Mouse (Mus musculus) heart, adult 2 months (tissue): ENCODE data around the gene Cd81. TPM values are rescaled to one million over a fixed set of nuclear protein-coding genes. Genes with fewer than 3 reads are reported as not detected.

ENCODE experiments used
- DNase-seq, 2 experiments: peaks; one replicate each; pipeline ENCODE4 v3.0.0; 2021
- H3K27ac ChIP-seq: fragments of 200-600 bp; 2 replicates; pipeline ENCODE4 v1.8.1; 2022
- H3K27me3 ChIP-seq: fragments of 200-500 bp; 2 replicates; pipeline ENCODE4 v1.6.1; 2012; ENCODE audit warnings: mild to moderate bottlenecking, low read length, inconsistent platforms, mixed read lengths; ENCODE audit not compliant: control insufficient read depth, insufficient read depth
- H3K36me3 ChIP-seq: fragments of 200-500 bp; 2 replicates; pipeline ENCODE4 v1.6.1; 2012; ENCODE audit warnings: low read length, inconsistent platforms; ENCODE audit not compliant: control insufficient read depth, insufficient read depth
- H3K4me1 ChIP-seq: fragments of 200-500 bp; 2 replicates; pipeline ENCODE4 v1.6.1; 2011; ENCODE audit warnings: low read length; ENCODE audit not compliant: control insufficient read depth, insufficient read depth
- H3K4me3 ChIP-seq: fragments of 200-600 bp; 2 replicates; pipeline ENCODE4 v1.8.1; 2022
- H3K79me2 ChIP-seq: fragments of 200-500 bp; replicated peaks from 2 replicates; pipeline ENCODE4 v1.6.1; 2012; ENCODE audit warnings: mild to moderate bottlenecking, inconsistent platforms, low read length, moderate library complexity, mixed read lengths; ENCODE audit not compliant: control insufficient read depth, insufficient read depth
- H3K9ac ChIP-seq: fragments of 200-500 bp; 2 replicates; pipeline ENCODE4 v1.6.1; 2012; ENCODE audit warnings: low read depth, mild to moderate bottlenecking, control low read depth, inconsistent platforms, low read length, mixed read lengths
- CTCF ChIP-seq: fragments of 200-600 bp; IDR thresholded peaks from 2 replicates; pipeline ENCODE4 v1.8.1; 2022; ENCODE audit warnings: antibody characterized with exemption, mild to moderate bottlenecking, moderate library complexity
- EP300 ChIP-seq: fragments of 200-500 bp; IDR thresholded peaks from 2 replicates; pipeline ENCODE4 v1.6.1; 2011; ENCODE audit warnings: low read depth, low read length, control low read depth; ENCODE audit not compliant: insufficient read depth
- POLR2A ChIP-seq: fragments of 200-500 bp; IDR thresholded peaks from 2 replicates; pipeline ENCODE4 v1.6.1; 2011; ENCODE audit warnings: mild to moderate bottlenecking, low read depth, low read length, control low read depth; ENCODE audit not compliant: insufficient read depth
- WGBS: fragments of 180-500 bp; shearing (Covaris S2); methylation state at CpG from one replicate; pipeline ENCODE4 v1.1.7; 2018; 5-methylcytosine and 5-hydroxymethylcytosine counted together
- intact Hi-C: fragments of 180-260 bp; cut with DNase I; formaldehyde crosslinking; loops from one replicate; pipeline ENCODE4 v1.15.1; 2025
- polyA plus RNA-seq: library from polyadenylated mRNA; depleted of rRNA; stranded (reverse); fragments of >200 nt; gene quantifications from 2 replicates; pipeline ENCODE4 v1.2.3, GENCODE M21; 2012
- total RNA-seq, 2 experiments: library from RNA; stranded (reverse); gene quantifications; 2 replicates each; pipeline ENCODE4 v1.2.3; 2021

The Cd81 gene
- total and polyA plus RNA-seq, 3 experiments = 424 to 641 (median 434) TPM

GRCm38 (mm10) chr7:143105258-143105897, 52.8 kb downstream of the Cd81 start:
- 53% methylated on average over 11 of the region's 11 CpGs for WGBS
- Histone ChIP-seq H3K4me3 (no peak overlapping the region), H3K36me3 (peaks cover 2% of the 10 kb centered on the region; the same call in 1 of the 2 replicates), H3K9ac (no peak overlapping the region), H3K4me1 (peaks cover 15% of the 10 kb centered on the region), H3K27me3 (no peaks in the 10 kb centered on the region), H3K79me2 (no peaks in the 10 kb centered on the region), H3K27ac (no peak overlapping the region)
- intact Hi-C loops = no loop called here
- no peak for DNase-seq
- TF ChIP-seq POLR2A (no peak), CTCF (no peak), EP300 (no peak)

GRCm38 (mm10) chr7:143106062-143106461, 53.5 kb downstream of the Cd81 start, which contains the start of gene Kcnq1:
Gene Kcnq1, plus strand, starts transcription at chr7:143106362.
- peak within 1 kb of the TSS; percentile 65 for H3K4me3 ChIP-seq
- no peak for DNase-seq
- peak within 1 kb of the TSS; percentile 66 for H3K9ac ChIP-seq
- peaks cover 2% of the 10 kb centered on the region; the same call in 1 of the 2 replicates for H3K36me3 ChIP-seq
- H3K4me1 ChIP-seq = peaks cover 21% of the 10 kb centered on the region
- 77% methylated on average over 4 of the region's 4 CpGs for WGBS
- intact Hi-C loops = no loop called here
- no peaks in the 10 kb centered on the region for H3K27me3 ChIP-seq
- peak within 1 kb of the TSS; percentile 81 for H3K27ac ChIP-seq
- H3K79me2 ChIP-seq = no peaks in the 10 kb centered on the region
- no peak for TF ChIP-seq CTCF
- no peak for TF ChIP-seq EP300
- no peak for TF ChIP-seq POLR2A

- Histone ChIP-seq H3K79me2 (no peaks in the 10 kb centered on the region), H3K36me3 (peaks cover 2% of the 10 kb centered on the region; the same call in 1 of the 2 replicates), H3K4me3 (peak overlapping the region; percentile 65), H3K4me1 (peaks cover 21% of the 10 kb centered on the region), H3K27me3 (no peaks in the 10 kb centered on the region), H3K9ac (peak overlapping the region; percentile 66), H3K27ac (peak overlapping the region; percentile 81)
- 7% methylated on average over 57 of the region's 57 CpGs for WGBS
- TF ChIP-seq EP300 = no peak
- TF ChIP-seq POLR2A = peak; percentile 56; the same call in 1 of the 2 replicates
- peak; percentile 53 for TF ChIP-seq CTCF
- DNase-seq = peak; percentile 76 to 77
- intact Hi-C loops = no loop called here
Measured at GRCm38 (mm10) chr7:143106672-143107465, 54.3 kb downstream of the Cd81 start.

- Histone ChIP-seq H3K36me3 (peaks cover 2% of the 10 kb centered on the region; the same call in 1 of the 2 replicates), H3K79me2 (no peaks in the 10 kb centered on the region), H3K9ac (peak overlapping the region; percentile 66), H3K4me3 (peak overlapping the region; percentile 65), H3K4me1 (peaks cover 24% of the 10 kb centered on the region), H3K27ac (peak overlapping the region; percentile 81), H3K27me3 (no peaks in the 10 kb centered on the region)
- TF ChIP-seq EP300 (0 out of 2 replicates have a peak, but pooled peaks have one; percentile 28), POLR2A (peak; percentile 57; the same call in 1 of the 2 replicates), CTCF (peak; percentile 47)
- intact Hi-C loops = no loop called here
- WGBS = 18% methylated on average over 5 of the region's 5 CpGs
- peak; percentile 68 to 78 for DNase-seq
Measured at GRCm38 (mm10) chr7:143108200-143108599, 55.7 kb downstream of the Cd81 start.

- intact Hi-C loops = no loop called here
- Histone ChIP-seq H3K4me3 (peak overlapping the region; percentile 26; the same call in 1 of the 2 replicates), H3K9ac (peak overlapping the region; percentile 43), H3K27ac (peak overlapping the region; percentile 81), H3K79me2 (no peaks in the 10 kb centered on the region), H3K36me3 (peaks cover 2% of the 10 kb centered on the region; the same call in 1 of the 2 replicates), H3K4me1 (peaks cover 24% of the 10 kb centered on the region), H3K27me3 (no peaks in the 10 kb centered on the region)
- TF ChIP-seq CTCF (no peak), EP300 (no peak), POLR2A (no peak)
- DNase-seq = no peak
- WGBS = 7% methylated on average over 3 of the region's 3 CpGs
Measured at GRCm38 (mm10) chr7:143108996-143109660, 56.6 kb downstream of the Cd81 start.
